Mouse (Mus musculus) neural tube, embryonic 14.5 days (tissue): ENCODE measurements around the gene Ucn2. TPM values are rescaled to one million over a fixed set of nuclear protein-coding genes. Genes with fewer than 3 reads are reported as not detected.

Source experiments
- ATAC-seq: fragments of 200-750 bp; cut with Nextera tagmentation; 2 replicates; pipeline ENCODE4 v1.8.0; 2017; ENCODE audit warnings: low read depth, mild to moderate bottlenecking, moderate TSS enrichment, moderate library complexity
- H3K27ac ChIP-seq: fragments of 300-500 bp; sonication (generic); 2 replicates; pipeline ENCODE4 v1.5.1; 2014; ENCODE audit warnings: low read depth, mild to moderate bottlenecking, control low read depth, low read length, moderate library complexity, mixed read lengths
- H3K27me3 ChIP-seq: fragments of 300-500 bp; sonication (generic); 2 replicates; pipeline ENCODE4 v1.6.1; 2014; ENCODE audit warnings: low read length; ENCODE audit not compliant: control insufficient read depth, insufficient read depth
- H3K36me3 ChIP-seq: fragments of 300-500 bp; sonication (generic); 2 replicates; pipeline ENCODE4 v1.6.1; 2014; ENCODE audit warnings: low read length, mixed read lengths; ENCODE audit not compliant: control insufficient read depth, insufficient read depth
- H3K4me1 ChIP-seq: fragments of 300-500 bp; sonication (generic); 2 replicates; pipeline ENCODE4 v1.6.1; 2014; ENCODE audit warnings: low read length; ENCODE audit not compliant: control insufficient read depth, insufficient read depth
- H3K4me2 ChIP-seq: fragments of 300-500 bp; sonication (generic); 2 replicates; pipeline ENCODE4 v1.6.1; 2014; ENCODE audit warnings: mild to moderate bottlenecking, low read depth, low read length, control low read depth
- H3K4me3 ChIP-seq: fragments of 300-500 bp; sonication (generic); 2 replicates; pipeline ENCODE4 v1.5.1; 2014; ENCODE audit warnings: low read depth, low read length, control low read depth, mixed read lengths
- H3K9ac ChIP-seq: fragments of 300-500 bp; sonication (generic); replicated peaks from 2 replicates; pipeline ENCODE4 v1.6.1; 2014; ENCODE audit warnings: low read depth, mild to moderate bottlenecking, control low read depth, low read length, mixed read lengths
- H3K9me3 ChIP-seq: fragments of 300-500 bp; sonication (generic); 2 replicates; pipeline ENCODE4 v1.6.1; 2016; ENCODE audit warnings: low read length; ENCODE audit not compliant: control insufficient read depth
- WGBS: fragments of 180-500 bp; shearing (Covaris S2); extraction: QIAGEN DNeasy Blood & Tissue Kit; methylation state at CpG from one replicate; pipeline ENCODE4 v1.1.7; 2014; 5-methylcytosine and 5-hydroxymethylcytosine counted together
- polyA plus RNA-seq: library from polyadenylated mRNA; unstranded; fragments of >200 nt; fragmentation: Nextera tagmentation; extraction: Ambion mirVana; gene quantifications from 2 replicates; pipeline ENCODE4 v1.2.1, GENCODE M21; 2014

Ucn2 gene
- polyA plus RNA-seq, 1 experiment from 2014 or later = 0.24 TPM

- H3K4me3 ChIP-seq = no peak overlapping the region
- H3K9me3 ChIP-seq = no peaks in the 10 kb centered on the region
- H3K36me3 ChIP-seq = no peaks in the 10 kb centered on the region
- ATAC-seq = peak; percentile 74; the same call in 1 of the 2 replicates
- H3K27ac ChIP-seq = no peak overlapping the region
- 12% methylated on average over 3 of the region's 3 CpGs for WGBS
- no peaks in the 10 kb centered on the region; the same call in 1 of the 2 replicates for H3K4me1 ChIP-seq
- no peaks in the 10 kb centered on the region for H3K27me3 ChIP-seq
- H3K4me2 ChIP-seq = no peak overlapping the region
- H3K9ac ChIP-seq = no peak overlapping the region
Observed at GRCm38 (mm10) chr9:109000726-109001125, 14.9 kb downstream of the Ucn2 start.

DNA sequence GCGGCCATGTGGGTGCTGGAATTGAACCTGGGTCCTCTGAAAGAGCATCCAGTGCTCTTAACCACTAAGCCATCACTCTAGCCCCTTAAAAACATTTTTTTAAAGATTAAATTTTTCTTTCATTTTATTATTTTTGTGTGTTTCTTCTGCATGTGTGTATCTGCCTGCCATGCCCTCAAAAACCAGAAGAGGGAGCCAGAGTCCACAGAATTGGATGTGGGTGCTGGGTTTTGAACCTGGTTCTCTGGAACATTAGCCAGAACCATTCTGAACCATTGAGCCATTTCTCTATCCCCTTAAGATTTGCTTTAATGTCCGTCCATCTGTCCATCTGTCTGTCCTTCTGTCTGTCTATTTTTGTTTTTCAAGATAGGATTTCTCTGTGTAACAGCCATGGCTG lies 17.4 kb downstream of the Ucn2 start:
- H3K4me3 ChIP-seq = no peak overlapping the region
- H3K9me3 ChIP-seq = no peaks in the 10 kb centered on the region
- no peak for ATAC-seq
- H3K27ac ChIP-seq = no peak overlapping the region
- H3K27me3 ChIP-seq = no peaks in the 10 kb centered on the region
- H3K36me3 ChIP-seq = peaks cover 6% of the 10 kb centered on the region; the same call in 1 of the 2 replicates
- H3K9ac ChIP-seq = no peak overlapping the region
- H3K4me2 ChIP-seq = no peak overlapping the region
- 63% methylated on average over 2 of the region's 2 CpGs for WGBS
- no peaks in the 10 kb centered on the region for H3K4me1 ChIP-seq

GRCm38 (mm10) chr9:109007025-109007780 lies 21.4 kb downstream of the Ucn2 start:
- no peak overlapping the region for H3K4me3 ChIP-seq
- H3K27ac ChIP-seq = no peak overlapping the region
- H3K4me1 ChIP-seq = no peaks in the 10 kb centered on the region
- no peak overlapping the region for H3K4me2 ChIP-seq
- no peaks in the 10 kb centered on the region for H3K9me3 ChIP-seq
- ATAC-seq = no peak
- peaks cover 12% of the 10 kb centered on the region; the same call in 1 of the 2 replicates for H3K36me3 ChIP-seq
- H3K27me3 ChIP-seq = no peaks in the 10 kb centered on the region
- 86% methylated on average over 21 of the region's 21 CpGs for WGBS
- no peak overlapping the region for H3K9ac ChIP-seq

DNA sequence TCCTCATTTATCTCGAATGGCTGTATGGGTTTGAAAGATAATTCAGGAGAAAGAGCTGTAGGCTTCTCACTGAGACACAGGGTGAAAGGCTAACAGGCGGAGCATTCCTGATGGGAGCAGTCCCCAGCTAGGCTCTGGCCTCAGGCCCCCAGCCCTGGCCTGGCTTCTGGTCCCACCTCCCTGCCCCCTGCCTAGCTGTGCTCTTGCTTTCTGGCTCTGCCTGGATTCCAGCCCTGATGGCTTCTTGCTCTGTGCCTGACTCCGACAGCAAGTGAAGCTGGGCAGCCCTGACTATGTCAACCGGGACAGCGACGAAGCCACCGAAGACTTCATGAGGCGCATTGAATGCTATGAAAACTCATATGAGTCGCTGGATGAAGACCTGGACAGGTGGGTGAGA lies 22.3 kb downstream of the Ucn2 start:
- Histone ChIP-seq H3K9me3 (no peaks in the 10 kb centered on the region), H3K27me3 (no peaks in the 10 kb centered on the region), H3K36me3 (peaks cover 12% of the 10 kb centered on the region; the same call in 1 of the 2 replicates), H3K9ac (no peak overlapping the region), H3K27ac (no peak overlapping the region), H3K4me3 (no peak overlapping the region), H3K4me1 (no peaks in the 10 kb centered on the region), H3K4me2 (no peak overlapping the region)
- no peak for ATAC-seq
- 84% methylated on average over 9 of the region's 9 CpGs for WGBS

DNA sequence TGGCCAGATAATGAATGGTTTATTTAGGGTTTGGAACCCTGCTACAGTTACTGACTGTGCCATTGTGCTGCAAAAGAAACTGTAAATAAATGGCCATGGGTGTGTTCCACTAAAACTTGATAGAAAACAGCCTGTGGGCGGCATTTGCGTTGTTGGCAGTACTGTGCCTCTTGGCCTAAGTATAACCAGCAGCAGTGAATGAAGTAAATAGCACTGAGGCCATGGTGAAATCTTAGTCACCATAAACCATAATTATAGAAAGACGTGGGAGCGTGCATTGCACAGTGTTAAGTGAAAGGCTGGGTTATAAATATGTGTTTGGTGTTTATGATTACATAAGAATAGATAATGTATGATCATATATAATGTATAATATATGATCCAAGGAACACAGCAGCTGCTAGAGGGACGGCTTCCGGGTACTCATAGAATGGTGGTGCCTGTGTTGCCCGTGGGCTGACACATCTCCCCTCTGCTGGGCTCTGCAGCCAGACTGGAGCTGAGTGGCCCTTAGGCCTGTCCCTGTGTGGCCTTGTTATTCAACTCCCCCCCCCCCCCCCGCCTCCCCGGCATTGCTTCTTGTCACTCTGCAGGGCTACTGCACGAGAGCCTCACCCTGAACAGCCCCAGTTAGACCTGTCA lies 23.3 kb downstream of the Ucn2 start:
- H3K9ac ChIP-seq = no peak overlapping the region

DNA sequence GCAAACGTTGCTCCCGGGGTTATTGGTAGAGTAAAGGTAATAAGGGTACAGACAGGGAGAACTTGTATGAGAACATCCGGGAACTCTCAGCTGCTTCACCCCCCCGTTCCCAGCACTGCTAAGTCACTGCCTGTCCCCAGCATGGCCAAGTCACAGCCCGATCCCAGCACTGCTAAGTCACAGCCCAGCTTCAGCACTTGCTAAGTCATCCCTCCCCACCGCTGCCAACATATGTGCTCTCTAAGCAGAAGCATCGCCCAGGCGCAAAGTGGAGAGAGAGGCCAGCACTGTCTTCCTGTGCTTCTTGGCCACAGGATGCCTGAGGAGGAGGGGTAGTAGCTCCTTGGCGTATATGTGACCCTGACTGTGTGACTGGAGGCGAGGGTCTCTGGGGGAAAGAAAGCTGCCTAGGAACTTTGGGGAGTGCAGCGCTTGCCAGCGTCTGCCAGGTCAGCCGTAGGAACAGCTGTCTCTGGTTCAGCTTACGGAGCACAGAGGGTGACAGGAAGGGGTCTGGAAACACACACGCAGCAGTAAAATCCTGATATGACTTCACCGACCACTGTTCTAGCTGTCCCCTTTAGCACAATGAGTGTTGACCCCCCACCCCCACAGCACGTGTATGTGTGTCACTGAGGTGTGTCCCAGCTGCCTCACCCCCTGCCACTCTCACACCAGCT lies 24.0 kb downstream of the Ucn2 start:
- Histone ChIP-seq H3K9ac (no peak overlapping the region), H3K4me1 (no peaks in the 10 kb centered on the region), H3K27ac (no peak overlapping the region), H3K4me3 (no peak overlapping the region), H3K27me3 (no peaks in the 10 kb centered on the region), H3K9me3 (no peaks in the 10 kb centered on the region), H3K4me2 (no peak overlapping the region), H3K36me3 (peaks cover 12% of the 10 kb centered on the region; the same call in 1 of the 2 replicates)
- 57% methylated on average over 17 of the region's 17 CpGs for WGBS
- no peak for ATAC-seq

More for the DNA sequence above, 23.3 kb downstream of the Ucn2 start:
- no peak for ATAC-seq
- Histone ChIP-seq H3K27ac (no peak overlapping the region), H3K4me2 (no peak overlapping the region), H3K4me1 (no peaks in the 10 kb centered on the region), H3K36me3 (peaks cover 12% of the 10 kb centered on the region; the same call in 1 of the 2 replicates), H3K9me3 (no peaks in the 10 kb centered on the region), H3K4me3 (no peak overlapping the region), H3K27me3 (no peaks in the 10 kb centered on the region)
- 78% methylated on average over 9 of the region's 10 CpGs for WGBS

DNA sequence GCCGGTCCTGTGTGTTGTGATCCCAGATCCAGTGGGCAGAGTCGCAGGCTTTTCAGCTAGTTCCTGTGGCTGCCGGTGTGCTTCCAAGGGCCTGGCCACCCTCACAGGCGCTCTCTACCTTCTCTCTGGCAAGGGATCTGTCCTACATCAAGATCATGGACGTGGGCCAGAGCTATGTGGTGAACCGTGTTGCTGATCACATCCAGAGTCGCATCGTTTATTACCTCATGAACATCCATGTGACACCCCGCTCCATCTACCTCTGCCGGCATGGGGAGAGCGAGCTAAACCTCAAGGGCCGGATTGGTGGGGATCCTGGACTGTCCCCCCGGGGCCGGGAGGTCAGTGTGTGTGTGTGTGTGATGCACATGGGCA lies 24.5 kb downstream of the Ucn2 start:
- Histone ChIP-seq H3K9me3 (no peaks in the 10 kb centered on the region), H3K4me1 (no peaks in the 10 kb centered on the region), H3K27ac (no peak overlapping the region), H3K36me3 (peaks cover 12% of the 10 kb centered on the region; the same call in 1 of the 2 replicates), H3K27me3 (no peaks in the 10 kb centered on the region), H3K9ac (no peak overlapping the region), H3K4me3 (no peak overlapping the region), H3K4me2 (no peak overlapping the region)
- WGBS = 86% methylated on average over 14 of the region's 14 CpGs
- no peak for ATAC-seq

DNA sequence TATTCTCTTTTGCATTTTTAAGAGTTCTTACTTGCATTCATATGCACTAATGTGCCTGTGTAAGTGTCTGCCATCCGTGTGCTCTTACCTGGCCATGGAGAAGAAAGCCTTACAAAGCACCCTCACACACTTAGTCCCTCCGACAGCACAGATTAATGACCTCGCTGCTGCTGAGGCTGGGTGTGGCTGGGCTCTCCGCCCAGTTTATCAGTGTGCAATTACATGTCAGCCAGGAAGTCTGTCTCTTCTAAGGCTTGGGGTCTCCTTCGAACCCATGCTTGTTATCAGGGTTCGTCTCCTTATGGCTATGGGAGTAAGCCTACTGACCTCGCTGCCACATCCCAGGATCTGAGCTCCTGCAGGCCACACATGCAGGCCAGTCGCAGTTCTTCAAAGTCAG lies 29.6 kb downstream of the Ucn2 start:
- Histone ChIP-seq H3K36me3 (peaks cover 6% of the 10 kb centered on the region; the same call in 1 of the 2 replicates), H3K27me3 (no peaks in the 10 kb centered on the region), H3K27ac (no peak overlapping the region), H3K4me2 (no peak overlapping the region), H3K4me1 (no peaks in the 10 kb centered on the region), H3K9me3 (no peaks in the 10 kb centered on the region), H3K4me3 (no peak overlapping the region), H3K9ac (no peak overlapping the region)
- 72% methylated on average over 8 of the region's 8 CpGs for WGBS
- ATAC-seq = no peak
